Mouse (Mus musculus) spleen, postnatal 4 days (tissue): ENCODE data around the gene Nrxn1.
"Not testable (repeated sequence)": the region's sequence is repeated elsewhere in the genome, so short reads cannot be mapped to it uniquely, and the experiment has no call there.

ENCODE experiments used
- DNase-seq, 2 experiments: peaks; one replicate each; pipeline ENCODE4 v3.0.0; 2022; ENCODE audit warnings: low spot score in 2 of 2

Nrxn1 gene

GRCm38 (mm10) chr17:90583196-90583595, 509.7 kb downstream of the Nrxn1 start:
- no peak for DNase-seq

- DNase-seq, result no peak
These were observed 523.0 kb downstream of the Nrxn1 start for GRCm38 (mm10) chr17:90569877-90570276.

- no peak for DNase-seq
These were observed 527.7 kb downstream of the Nrxn1 start for GRCm38 (mm10) chr17:90565186-90565585.

GRCm38 (mm10) chr17:90556376-90556775, 536.5 kb downstream of the Nrxn1 start:
- DNase-seq, result no peak

GRCm38 (mm10) chr17:90550415-90550814, 542.5 kb downstream of the Nrxn1 start:
- no peak for DNase-seq

GRCm38 (mm10) chr17:90546806-90547205, 546.1 kb downstream of the Nrxn1 start:
- DNase-seq, result no peak

- DNase-seq, result no peak
These were observed 548.1 kb downstream of the Nrxn1 start for GRCm38 (mm10) chr17:90544639-90545259.

- no peak for DNase-seq
These were observed 548.8 kb downstream of the Nrxn1 start for GRCm38 (mm10) chr17:90543986-90544638.

- no peak for DNase-seq
These were observed 561.4 kb downstream of the Nrxn1 start for GRCm38 (mm10) chr17:90531443-90531842.

GRCm38 (mm10) chr17:90506026-90506425, 586.8 kb downstream of the Nrxn1 start:
- DNase-seq, result no peak

- not testable (repeated sequence) for DNase-seq
These were observed 588.9 kb downstream of the Nrxn1 start for GRCm38 (mm10) chr17:90503999-90504398.

- peak in 1 of 2 experiments; percentile 12 for DNase-seq
These were observed 591.7 kb downstream of the Nrxn1 start for GRCm38 (mm10) chr17:90501023-90501675.

GRCm38 (mm10) chr17:90479531-90480250, 613.2 kb downstream of the Nrxn1 start:
- DNase-seq, result no peak

- no peak for DNase-seq
These were observed 636.1 kb downstream of the Nrxn1 start for GRCm38 (mm10) chr17:90456748-90457147.

- DNase-seq, result no peak
These were observed 637.0 kb downstream of the Nrxn1 start for GRCm38 (mm10) chr17:90455904-90456303.

- DNase-seq, result peak in 1 of 2 experiments; percentile 58
These were observed 637.5 kb downstream of the Nrxn1 start for GRCm38 (mm10) chr17:90455409-90455775.

- DNase-seq, result peak in 1 of 2 experiments; percentile 62
These were observed 638.0 kb downstream of the Nrxn1 start for GRCm38 (mm10) chr17:90454738-90455408.

GRCm38 (mm10) chr17:90454356-90454737, 638.5 kb downstream of the Nrxn1 start:
- DNase-seq, result peak in 1 of 2 experiments; percentile 62

- no peak for DNase-seq
These were observed 639.6 kb downstream of the Nrxn1 start for GRCm38 (mm10) chr17:90453280-90453679.

GRCm38 (mm10) chr17:90452770-90453169, 640.1 kb downstream of the Nrxn1 start:
- no peak for DNase-seq

- DNase-seq, result no peak
These were observed 641.5 kb downstream of the Nrxn1 start for GRCm38 (mm10) chr17:90451384-90451783.

GRCm38 (mm10) chr17:90443067-90443466, 649.8 kb downstream of the Nrxn1 start:
- no peak for DNase-seq
